Mouse (Mus musculus): ENCODE measurements around the gene Zbtb43.
A peak's percentile ranks its signal among the peaks of the same experiment; 100 is the strongest.

Gene Zbtb43

DNA sequence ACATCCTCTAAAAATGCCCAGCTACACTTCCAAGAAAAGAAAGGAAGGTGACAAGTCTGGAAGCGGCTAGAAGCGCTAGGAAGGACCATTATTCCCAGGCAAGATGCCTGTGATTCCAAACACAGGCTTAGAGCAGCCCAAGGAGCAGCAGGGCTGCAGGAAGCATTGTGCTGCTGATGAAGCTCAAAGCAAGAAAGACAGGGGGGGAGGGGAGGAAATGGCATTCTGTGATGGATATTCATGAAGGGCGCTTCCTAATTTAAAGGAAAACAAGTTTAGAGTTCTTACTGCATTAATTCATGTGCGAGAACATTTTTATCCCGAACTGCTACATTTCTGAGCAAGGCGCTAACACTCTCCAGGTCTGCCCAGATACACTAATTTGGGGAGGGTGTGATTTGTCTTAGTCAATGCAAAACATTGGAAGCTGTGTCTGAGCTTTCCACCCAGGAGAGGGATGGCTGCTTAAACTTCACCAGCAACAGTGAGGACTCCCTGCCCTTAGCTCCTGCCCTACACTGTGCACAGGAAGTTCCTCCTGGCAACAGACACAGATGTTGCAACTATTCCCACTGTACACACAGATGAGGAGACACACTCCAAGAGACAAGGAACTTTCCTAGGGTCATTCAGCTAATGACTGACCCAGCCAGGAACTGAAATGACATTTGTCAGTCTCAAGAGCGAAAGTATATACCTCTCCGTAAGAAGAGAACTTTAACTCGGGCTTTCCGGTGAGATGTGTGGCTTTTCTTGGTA lies 41.5 kb downstream of the Zbtb43 start:
- no peak for DNase-seq

DNA sequence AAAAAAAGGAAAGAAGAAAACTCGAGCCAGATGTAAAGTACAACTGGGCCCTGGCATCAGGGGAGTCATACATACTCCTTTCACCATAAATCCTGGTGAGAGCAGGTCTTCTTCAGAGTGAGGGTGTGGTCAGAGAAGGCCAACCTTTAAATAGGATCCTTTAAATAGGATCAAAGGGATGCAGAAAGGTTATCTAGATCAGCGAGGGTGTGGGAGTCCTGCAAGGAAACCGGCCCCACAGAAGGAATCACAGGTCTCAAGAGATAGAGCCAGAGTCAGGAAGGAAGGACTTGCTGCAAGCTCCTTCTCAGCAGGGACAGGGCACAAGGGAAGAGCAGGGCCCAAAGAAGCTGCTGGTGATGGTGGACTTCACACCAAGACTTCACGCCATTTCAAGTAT lies 50.9 kb downstream of the Zbtb43 start:
- no peak for DNase-seq

DNA sequence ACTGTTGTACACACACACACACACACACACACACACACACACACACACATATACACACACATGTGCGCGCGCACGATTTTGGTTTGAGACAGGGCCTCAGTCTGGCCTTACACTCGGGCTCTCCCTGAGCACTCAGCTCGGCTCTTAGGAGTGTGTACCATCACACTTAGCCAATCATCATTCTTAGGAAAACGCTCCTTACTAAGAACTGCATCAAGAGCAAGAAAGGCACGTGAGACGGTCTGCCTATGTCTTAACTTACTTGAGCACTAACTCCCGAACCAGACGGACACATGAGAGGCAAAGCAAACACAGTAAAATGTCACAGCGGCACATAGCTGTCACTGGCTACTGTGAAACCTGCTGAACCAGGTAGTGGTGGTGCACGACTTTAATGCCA lies 54.3 kb downstream of the Zbtb43 start:
- DNase-seq = no peak

DNA sequence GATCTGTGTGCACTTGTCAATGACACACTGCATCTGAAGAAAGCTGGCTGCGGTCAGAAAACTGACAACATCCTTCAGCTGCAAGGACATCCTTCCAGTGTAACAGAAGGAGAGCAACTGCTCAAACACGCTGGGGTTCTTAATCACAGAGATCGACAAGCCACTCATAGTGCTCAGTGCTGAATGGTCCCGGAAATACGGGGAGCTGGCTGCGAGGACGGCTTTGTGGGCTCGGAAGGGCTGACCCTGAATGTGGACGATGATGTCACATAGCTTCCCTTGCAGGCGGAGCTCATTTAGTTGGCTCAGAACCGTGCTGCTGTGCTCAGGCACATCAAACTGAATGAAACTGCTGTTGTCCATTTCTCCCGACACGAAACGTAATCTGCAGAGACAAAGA lies 56.2 kb downstream of the Zbtb43 start:
- DNase-seq = no peak

DNA sequence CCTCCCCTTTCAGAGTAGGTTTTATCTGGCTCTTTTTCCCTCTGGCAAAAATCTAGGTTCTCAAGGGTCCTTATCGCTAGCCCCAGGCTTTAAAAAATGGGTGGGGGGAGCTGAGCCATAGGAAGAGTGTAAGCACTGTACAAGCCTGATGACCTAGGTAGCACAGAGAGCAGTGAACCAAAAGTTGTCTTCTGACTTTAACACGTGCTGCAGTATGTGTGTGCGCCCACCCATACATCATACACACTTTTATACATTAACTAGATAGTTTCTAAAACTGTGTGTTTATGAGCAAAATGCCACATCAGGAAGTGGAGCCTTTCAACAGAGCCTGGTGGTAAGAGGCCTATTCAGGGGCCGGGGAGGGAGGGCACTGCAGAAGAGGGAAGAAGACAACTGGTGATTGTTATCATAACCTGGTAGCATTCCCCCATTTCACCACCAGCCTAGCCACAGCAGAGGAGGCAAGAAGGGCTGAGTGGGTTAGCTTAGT lies 64.8 kb downstream of the Zbtb43 start:
- DNase-seq = peak; percentile 64

DNA sequence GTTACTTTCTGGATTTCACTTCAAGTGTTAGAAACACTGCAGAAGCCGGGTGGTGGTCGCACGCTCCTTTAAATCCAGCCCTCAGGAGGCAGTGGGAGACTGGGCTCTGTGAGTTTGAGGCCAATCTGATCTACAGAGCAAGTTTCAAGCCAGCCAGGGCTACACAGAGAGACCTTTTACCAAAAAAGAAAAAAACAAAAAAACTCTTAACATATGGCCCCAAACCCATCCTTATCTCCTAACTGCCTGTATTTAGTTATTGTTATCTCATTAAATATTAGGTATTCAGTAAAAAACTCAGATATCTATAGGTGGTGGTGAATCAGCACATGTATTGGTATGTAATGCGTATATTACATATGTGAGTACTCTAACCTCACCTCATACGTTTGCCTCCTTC lies 65.7 kb downstream of the Zbtb43 start:
- DNase-seq = no peak

DNA sequence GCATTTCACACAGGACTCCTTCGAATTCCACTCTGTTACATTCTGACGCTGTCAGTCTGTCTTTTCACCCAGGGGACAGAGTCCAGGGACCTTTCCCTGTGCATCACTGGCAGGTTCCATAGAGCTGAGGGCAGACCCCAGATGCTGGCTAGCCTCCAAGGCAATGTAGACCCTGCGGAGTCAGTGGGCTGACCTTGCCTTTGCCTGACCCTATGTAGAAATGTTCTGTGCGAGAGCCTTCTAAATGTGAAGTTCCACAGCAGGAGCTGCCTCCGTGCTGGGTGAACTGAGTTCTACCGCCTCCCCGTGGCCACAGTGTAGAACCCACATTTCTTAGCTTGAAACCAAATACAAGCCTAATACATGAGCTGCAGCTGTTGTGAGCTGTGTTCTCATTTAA lies 66.1 kb downstream of the Zbtb43 start:
- peak; percentile 88 for DNase-seq

DNA sequence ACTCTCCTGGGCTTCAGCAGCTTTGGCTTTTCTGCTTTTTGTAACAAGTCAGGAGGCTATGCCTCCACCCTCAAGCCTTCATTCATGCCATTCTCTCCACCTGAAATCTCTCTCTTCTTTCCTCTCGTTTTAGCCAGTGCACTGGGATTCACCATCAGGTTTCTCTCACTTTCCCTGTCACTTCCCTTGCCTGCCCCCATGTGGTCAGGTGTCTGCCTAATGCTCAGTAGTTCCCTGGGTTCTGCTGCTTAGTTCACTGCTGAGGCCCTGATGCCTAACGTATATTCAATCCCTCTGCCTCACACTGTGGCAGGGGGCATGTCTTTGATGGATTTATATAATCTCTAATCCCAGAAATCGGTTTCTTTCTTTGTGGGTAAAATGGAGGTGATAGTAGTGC lies 67.1 kb downstream of the Zbtb43 start:
- DNase-seq = peak; percentile 68

DNA sequence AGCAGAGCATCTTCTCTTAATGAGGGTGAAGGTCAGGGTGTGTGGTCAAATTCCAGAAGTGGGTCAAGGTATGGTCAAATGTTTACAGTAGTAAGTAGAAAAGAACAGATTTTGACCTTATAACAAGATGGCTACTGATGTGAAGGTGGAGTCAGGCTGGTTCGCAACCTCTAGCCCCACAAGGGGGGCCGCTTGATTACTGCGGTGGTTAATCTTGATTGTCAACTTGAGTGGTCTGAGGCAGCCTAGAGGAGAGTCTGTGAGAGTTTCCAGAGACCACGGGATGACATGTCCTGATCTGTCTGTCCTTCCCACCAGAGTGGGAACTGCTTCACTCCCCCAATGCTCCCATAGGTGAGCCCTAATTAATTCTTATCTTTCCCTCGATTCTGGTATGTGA lies 67.8 kb downstream of the Zbtb43 start:
- no peak for DNase-seq

All from thymus, postnatal 4 days (tissue).